Mouse (Mus musculus) kidney, adult 9 months (tissue): ENCODE measurements around the gene Sfswap.
A peak's percentile ranks its signal among the peaks of the same experiment; 100 is the strongest.

Experiments
- DNase-seq: peaks from one replicate; pipeline ENCODE4 v3.0.0; 2022

The Sfswap gene

GRCm38 (mm10) chr5:129533731-129534130 lies 32.7 kb downstream of the Sfswap start:
- no peak for DNase-seq

GRCm38 (mm10) chr5:129534500-129534899 lies 33.5 kb downstream of the Sfswap start:
- DNase-seq = peak; percentile 51

- peak; percentile 66 for DNase-seq
These were observed 34.0 kb downstream of the Sfswap start for GRCm38 (mm10) chr5:129535021-129535420.

- DNase-seq = no peak
These were observed 34.4 kb downstream of the Sfswap start for GRCm38 (mm10) chr5:129535431-129535830.

- no peak for DNase-seq
These were observed 37.8 kb downstream of the Sfswap start for GRCm38 (mm10) chr5:129538826-129539225.

- no peak for DNase-seq
These were observed 41.2 kb downstream of the Sfswap start for GRCm38 (mm10) chr5:129542236-129542635.

- DNase-seq = no peak
These were observed 44.8 kb downstream of the Sfswap start for GRCm38 (mm10) chr5:129545787-129546186.

GRCm38 (mm10) chr5:129549716-129550115 lies 48.7 kb downstream of the Sfswap start:
- DNase-seq = peak; percentile 90

GRCm38 (mm10) chr5:129550790-129551189 lies 49.8 kb downstream of the Sfswap start:
- DNase-seq = peak; percentile 83

GRCm38 (mm10) chr5:129551991-129552390 lies 51.0 kb downstream of the Sfswap start:
- peak; percentile 77 for DNase-seq

GRCm38 (mm10) chr5:129553642-129554041 lies 52.6 kb downstream of the Sfswap start:
- DNase-seq = no peak

- no peak for DNase-seq
These were observed 57.6 kb downstream of the Sfswap start for GRCm38 (mm10) chr5:129558591-129558990.

GRCm38 (mm10) chr5:129559283-129559682 lies 58.3 kb downstream of the Sfswap start:
- DNase-seq = no peak

GRCm38 (mm10) chr5:129562342-129562741 lies 61.3 kb downstream of the Sfswap start:
- no peak for DNase-seq

GRCm38 (mm10) chr5:129568596-129568995 lies 67.6 kb downstream of the Sfswap start:
- no peak for DNase-seq

GRCm38 (mm10) chr5:129578201-129578600 lies 77.2 kb downstream of the Sfswap start:
- peak; percentile 84 for DNase-seq

GRCm38 (mm10) chr5:129580046-129580445 lies 79.0 kb downstream of the Sfswap start:
- no peak for DNase-seq

GRCm38 (mm10) chr5:129580572-129580971 lies 79.6 kb downstream of the Sfswap start:
- no peak for DNase-seq

- no peak for DNase-seq
These were observed 80.0 kb downstream of the Sfswap start for GRCm38 (mm10) chr5:129581015-129581414.

GRCm38 (mm10) chr5:129583331-129583730 lies 82.3 kb downstream of the Sfswap start:
- DNase-seq = no peak

- peak; percentile 91 for DNase-seq
These were observed 83.0 kb downstream of the Sfswap start, which contains the start of gene Mmp17 for GRCm38 (mm10) chr5:129583761-129584582. TSS of gene Mmp17 (plus strand) at chr5:129584169.

GRCm38 (mm10) chr5:129584583-129585541 lies 83.8 kb downstream of the Sfswap start:
- DNase-seq = no peak

- DNase-seq = peak; percentile 83
These were observed 85.0 kb downstream of the Sfswap start for GRCm38 (mm10) chr5:129586016-129586415.
